Mouse (Mus musculus) hindbrain, embryonic 13.5 days (tissue): ENCODE data around the gene Arhgef17. TPM values are rescaled to one million over a fixed set of nuclear protein-coding genes. Genes with fewer than 3 reads are reported as not detected.

Experiments
- ATAC-seq: fragments of 200-750 bp; cut with Nextera tagmentation; 2 replicates; pipeline ENCODE4 v1.8.0; 2017; ENCODE audit warnings: moderate TSS enrichment; ENCODE audit not compliant: low FRiP score
- H3K27ac ChIP-seq: fragments of 300-500 bp; sonication (generic); 2 replicates; pipeline ENCODE4 v1.5.1; 2015; ENCODE audit warnings: inconsistent platforms, mild to moderate bottlenecking, moderate library complexity
- H3K27me3 ChIP-seq: fragments of 300-500 bp; sonication (generic); 2 replicates; pipeline ENCODE4 v1.6.1; 2015; ENCODE audit warnings: mild to moderate bottlenecking, inconsistent platforms
- H3K36me3 ChIP-seq: fragments of 300-500 bp; sonication (generic); 2 replicates; pipeline ENCODE4 v1.6.1; 2015; ENCODE audit warnings: mild to moderate bottlenecking, inconsistent platforms
- H3K4me1 ChIP-seq: fragments of 300-500 bp; sonication (generic); replicated peaks from 2 replicates; pipeline ENCODE4 v1.6.1; 2015; ENCODE audit warnings: inconsistent platforms
- H3K4me2 ChIP-seq: fragments of 300-500 bp; sonication (generic); 2 replicates; pipeline ENCODE4 v1.6.1; 2015; ENCODE audit warnings: inconsistent platforms, mild to moderate bottlenecking, moderate library complexity
- H3K4me3 ChIP-seq: fragments of 300-500 bp; sonication (generic); 2 replicates; pipeline ENCODE4 v1.5.1; 2015; ENCODE audit warnings: mild to moderate bottlenecking, inconsistent platforms
- H3K9ac ChIP-seq: fragments of 300-500 bp; sonication (generic); 2 replicates; pipeline ENCODE4 v1.6.1; 2015; ENCODE audit warnings: mild to moderate bottlenecking, inconsistent platforms
- H3K9me3 ChIP-seq: fragments of 300-500 bp; sonication (generic); 2 replicates; pipeline ENCODE4 v1.6.1; 2016; ENCODE audit warnings: inconsistent platforms
- WGBS: fragments of 180-500 bp; shearing (Covaris S2); methylation state at CpG from one replicate; pipeline ENCODE4 v1.1.7; 2015; 5-methylcytosine and 5-hydroxymethylcytosine counted together
- polyA plus RNA-seq: library from polyadenylated mRNA; unstranded; fragments of >200 nt; fragmentation: Nextera tagmentation; extraction: Ambion mirVana; gene quantifications from 2 replicates; pipeline ENCODE4 v1.2.1, GENCODE M21; 2015

Arhgef17 gene
- polyA plus RNA-seq, 1 experiment from 2014 or later = 7.2 TPM

GRCm38 (mm10) chr7:100922907-100923306, 9.0 kb downstream of the Arhgef17 start:
- peak overlapping the region; percentile 30; the same call in 1 of the 2 replicates for H3K27ac ChIP-seq
- H3K4me2 ChIP-seq = no peak overlapping the region
- ATAC-seq = no peak
- peaks cover 83% of the 10 kb centered on the region for H3K4me1 ChIP-seq
- H3K9me3 ChIP-seq = no peaks in the 10 kb centered on the region
- 0 out of 2 replicates have a peak, but pooled peaks cover 8% of the 10 kb centered on the region for H3K27me3 ChIP-seq
- 79% methylated on average over 4 of the region's 4 CpGs for WGBS
- no peak overlapping the region for H3K4me3 ChIP-seq
- no peak overlapping the region for H3K9ac ChIP-seq
- H3K36me3 ChIP-seq = no peaks in the 10 kb centered on the region

GRCm38 (mm10) chr7:100921289-100921688, 10.6 kb downstream of the Arhgef17 start:
- H3K27ac ChIP-seq = no peak overlapping the region
- H3K4me3 ChIP-seq = no peak overlapping the region
- H3K4me2 ChIP-seq = no peak overlapping the region
- no peak for ATAC-seq
- H3K36me3 ChIP-seq = no peaks in the 10 kb centered on the region
- H3K4me1 ChIP-seq = peaks cover 73% of the 10 kb centered on the region
- H3K27me3 ChIP-seq = no peaks in the 10 kb centered on the region
- H3K9ac ChIP-seq = no peak overlapping the region
- no peaks in the 10 kb centered on the region for H3K9me3 ChIP-seq
- WGBS = 94% methylated on average over 5 of the region's 5 CpGs

- Histone ChIP-seq H3K27ac (0 out of 2 replicates have a peak overlapping the region, but pooled peaks have one; percentile 12), H3K4me2 (no peak overlapping the region), H3K36me3 (no peaks in the 10 kb centered on the region), H3K27me3 (no peaks in the 10 kb centered on the region), H3K4me3 (no peak overlapping the region), H3K4me1 (peaks cover 63% of the 10 kb centered on the region), H3K9me3 (no peaks in the 10 kb centered on the region), H3K9ac (no peak overlapping the region)
- no peak for ATAC-seq
- 6% methylated on average over 2 of the region's 2 CpGs for WGBS
Measured at GRCm38 (mm10) chr7:100919809-100920107, 12.1 kb downstream of the Arhgef17 start.

- Histone ChIP-seq H3K27me3 (no peaks in the 10 kb centered on the region), H3K4me1 (peaks cover 58% of the 10 kb centered on the region), H3K27ac (0 out of 2 replicates have a peak overlapping the region, but pooled peaks have one; percentile 12), H3K9me3 (no peaks in the 10 kb centered on the region), H3K9ac (no peak overlapping the region), H3K36me3 (no peaks in the 10 kb centered on the region), H3K4me3 (no peak overlapping the region), H3K4me2 (no peak overlapping the region)
- ATAC-seq = no peak
- 46% methylated on average over 7 of the region's 7 CpGs for WGBS
Measured at GRCm38 (mm10) chr7:100919006-100919808, 12.7 kb downstream of the Arhgef17 start.

GRCm38 (mm10) chr7:100918176-100918575, 13.7 kb downstream of the Arhgef17 start:
- peaks cover 47% of the 10 kb centered on the region for H3K4me1 ChIP-seq
- H3K4me3 ChIP-seq = no peak overlapping the region
- H3K27ac ChIP-seq = no peak overlapping the region
- 0 out of 2 replicates have a peak overlapping the region, but pooled peaks have one; percentile 6 for H3K9ac ChIP-seq
- H3K4me2 ChIP-seq = no peak overlapping the region
- H3K27me3 ChIP-seq = no peaks in the 10 kb centered on the region
- H3K9me3 ChIP-seq = no peaks in the 10 kb centered on the region
- no peaks in the 10 kb centered on the region for H3K36me3 ChIP-seq
- no peak for ATAC-seq
- 61% methylated on average over 9 of the region's 9 CpGs for WGBS

GRCm38 (mm10) chr7:100917751-100918150, 14.2 kb downstream of the Arhgef17 start:
- 77% methylated on average over 6 of the region's 6 CpGs for WGBS
- Histone ChIP-seq H3K27ac (no peak overlapping the region), H3K9ac (no peak overlapping the region), H3K36me3 (no peaks in the 10 kb centered on the region), H3K9me3 (no peaks in the 10 kb centered on the region), H3K27me3 (no peaks in the 10 kb centered on the region), H3K4me1 (peaks cover 43% of the 10 kb centered on the region), H3K4me2 (no peak overlapping the region), H3K4me3 (no peak overlapping the region)
- no peak for ATAC-seq

GRCm38 (mm10) chr7:100916526-100916925, 15.4 kb downstream of the Arhgef17 start:
- Histone ChIP-seq H3K4me2 (no peak overlapping the region), H3K27me3 (no peaks in the 10 kb centered on the region), H3K9ac (0 out of 2 replicates have a peak overlapping the region, but pooled peaks have one; percentile 19), H3K27ac (no peak overlapping the region), H3K9me3 (no peaks in the 10 kb centered on the region), H3K4me3 (no peak overlapping the region), H3K4me1 (peaks cover 47% of the 10 kb centered on the region), H3K36me3 (no peaks in the 10 kb centered on the region)
- 87% methylated on average over 6 of the region's 6 CpGs for WGBS
- ATAC-seq = no peak

GRCm38 (mm10) chr7:100915204-100915603, 16.7 kb downstream of the Arhgef17 start:
- Histone ChIP-seq H3K27ac (no peak overlapping the region), H3K36me3 (no peaks in the 10 kb centered on the region), H3K9ac (no peak overlapping the region), H3K9me3 (no peaks in the 10 kb centered on the region), H3K4me1 (peaks cover 55% of the 10 kb centered on the region), H3K27me3 (no peaks in the 10 kb centered on the region), H3K4me3 (no peak overlapping the region), H3K4me2 (no peak overlapping the region)
- 83% methylated on average over 5 of the region's 5 CpGs for WGBS
- ATAC-seq = no peak

GRCm38 (mm10) chr7:100911791-100912190, 20.1 kb downstream of the Arhgef17 start:
- Histone ChIP-seq H3K4me1 (peaks cover 37% of the 10 kb centered on the region), H3K4me3 (no peak overlapping the region), H3K9me3 (no peaks in the 10 kb centered on the region), H3K27me3 (no peaks in the 10 kb centered on the region), H3K27ac (0 out of 2 replicates have a peak overlapping the region, but pooled peaks have one; percentile 42), H3K4me2 (no peak overlapping the region), H3K9ac (no peak overlapping the region), H3K36me3 (no peaks in the 10 kb centered on the region)
- ATAC-seq = no peak
- 41% methylated on average over 9 of the region's 9 CpGs for WGBS

GRCm38 (mm10) chr7:100911246-100911770, 20.6 kb downstream of the Arhgef17 start:
- no peaks in the 10 kb centered on the region for H3K36me3 ChIP-seq
- H3K9me3 ChIP-seq = no peaks in the 10 kb centered on the region
- H3K4me1 ChIP-seq = peaks cover 37% of the 10 kb centered on the region
- no peaks in the 10 kb centered on the region for H3K27me3 ChIP-seq
- H3K4me2 ChIP-seq = no peak overlapping the region
- 3% methylated on average over 2 of the region's 2 CpGs for WGBS
- no peak overlapping the region for H3K4me3 ChIP-seq
- H3K9ac ChIP-seq = no peak overlapping the region
- H3K27ac ChIP-seq = 0 out of 2 replicates have a peak overlapping the region, but pooled peaks have one; percentile 42
- ATAC-seq = no peak

- Histone ChIP-seq H3K36me3 (no peaks in the 10 kb centered on the region), H3K9me3 (no peaks in the 10 kb centered on the region), H3K4me2 (no peak overlapping the region), H3K4me1 (peaks cover 32% of the 10 kb centered on the region), H3K9ac (no peak overlapping the region), H3K4me3 (no peak overlapping the region), H3K27me3 (no peaks in the 10 kb centered on the region), H3K27ac (no peak overlapping the region)
- 51% methylated on average over 8 of the region's 8 CpGs for WGBS
- ATAC-seq = 0 out of 2 replicates have a peak, but pooled peaks have one; percentile 2
Measured at GRCm38 (mm10) chr7:100908567-100908966, 23.3 kb downstream of the Arhgef17 start.

- H3K9me3 ChIP-seq = no peaks in the 10 kb centered on the region
- H3K9ac ChIP-seq = no peak overlapping the region
- H3K36me3 ChIP-seq = no peaks in the 10 kb centered on the region
- H3K4me1 ChIP-seq = peaks cover 32% of the 10 kb centered on the region
- 76% methylated on average over 8 of the region's 8 CpGs for WGBS
- no peaks in the 10 kb centered on the region for H3K27me3 ChIP-seq
- no peak overlapping the region for H3K4me3 ChIP-seq
- H3K27ac ChIP-seq = no peak overlapping the region
- 0 out of 2 replicates have a peak, but pooled peaks have one; percentile 19 for ATAC-seq
- H3K4me2 ChIP-seq = no peak overlapping the region
Measured at GRCm38 (mm10) chr7:100908061-100908460, 23.8 kb downstream of the Arhgef17 start.
